Mouse (Mus musculus) intestine, embryonic 16.5 days (tissue): ENCODE data around the gene Rcc1. TPM values are rescaled to one million over a fixed set of nuclear protein-coding genes. Genes with fewer than 3 reads are reported as not detected.

ENCODE experiments used
- ATAC-seq: fragments of 200-750 bp; cut with Nextera tagmentation; 2 replicates; pipeline ENCODE4 v1.8.0; 2017; ENCODE audit warnings: moderate TSS enrichment, moderate library complexity
- H3K27ac ChIP-seq: fragments of 300-500 bp; sonication (generic); 2 replicates; pipeline ENCODE4 v1.5.1; 2014; ENCODE audit warnings: mild to moderate bottlenecking, low read length
- H3K27me3 ChIP-seq: fragments of 300-500 bp; sonication (generic); replicated peaks from 2 replicates; pipeline ENCODE4 v1.6.1; 2014; ENCODE audit warnings: low read length, control low read depth, mixed read lengths; ENCODE audit not compliant: control insufficient read depth, insufficient read depth
- H3K36me3 ChIP-seq: fragments of 300-500 bp; sonication (generic); 2 replicates; pipeline ENCODE4 v1.6.1; 2014; ENCODE audit warnings: low read length, control low read depth; ENCODE audit not compliant: control insufficient read depth, insufficient read depth
- H3K4me1 ChIP-seq: fragments of 300-500 bp; sonication (generic); 2 replicates; pipeline ENCODE4 v1.6.1; 2014; ENCODE audit warnings: low read length, control low read depth, mixed read lengths; ENCODE audit not compliant: control insufficient read depth, insufficient read depth
- H3K4me2 ChIP-seq: fragments of 300-500 bp; sonication (generic); 2 replicates; pipeline ENCODE4 v1.6.1; 2014; ENCODE audit warnings: low read depth, low read length, control low read depth
- H3K4me3 ChIP-seq: fragments of 300-500 bp; sonication (generic); 2 replicates; pipeline ENCODE4 v1.5.1; 2014; ENCODE audit warnings: mild to moderate bottlenecking, low read length
- H3K9ac ChIP-seq: fragments of 300-500 bp; sonication (generic); 2 replicates; pipeline ENCODE4 v1.6.1; 2014; ENCODE audit warnings: low read depth, low read length
- H3K9me3 ChIP-seq: fragments of 300-500 bp; sonication (generic); 2 replicates; pipeline ENCODE4 v1.6.1; 2016; ENCODE audit warnings: low read length, control low read depth; ENCODE audit not compliant: control insufficient read depth
- WGBS: fragments of 180-500 bp; shearing (Covaris S2); extraction: QIAGEN DNeasy Blood & Tissue Kit; methylation state at CpG from one replicate; pipeline ENCODE4 v1.1.7; 2014; 5-methylcytosine and 5-hydroxymethylcytosine counted together
- polyA plus RNA-seq: library from polyadenylated mRNA; unstranded; fragments of >200 nt; fragmentation: Nextera tagmentation; extraction: Ambion mirVana; gene quantifications from 2 replicates; pipeline ENCODE4 v1.2.1, GENCODE M21; 2015

Rcc1 gene
- 82.2 and 90.6 TPM in 2 replicates for polyA plus RNA-seq

DNA sequence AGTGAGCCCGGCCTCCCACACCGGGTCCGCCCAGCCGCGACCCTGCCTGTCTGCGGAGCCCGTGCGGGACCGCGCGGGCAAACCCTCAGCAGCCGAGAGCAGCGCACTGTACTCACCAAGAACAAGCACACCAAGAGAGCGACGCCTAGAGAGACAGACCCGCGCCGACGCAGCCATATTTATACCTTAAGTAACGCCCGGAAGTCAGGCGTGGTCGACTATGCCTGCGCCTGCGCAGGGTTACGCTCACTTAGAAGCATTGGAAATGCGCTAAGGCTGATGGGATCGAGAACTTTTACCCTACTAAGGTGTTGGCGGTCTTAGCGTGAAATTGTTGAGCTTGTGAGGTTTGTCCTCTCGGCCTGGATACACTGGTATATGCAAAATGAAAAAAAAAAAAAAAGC is at the start of gene Rcc1:
Gene Rcc1, minus strand, starts transcription at position 125 of the 405 bp plus-strand sequence.
- H3K27ac ChIP-seq, result peak within 1 kb of the TSS; percentile 84
- no peaks in the 10 kb centered on the region for H3K27me3 ChIP-seq
- no peaks in the 10 kb centered on the region for H3K36me3 ChIP-seq
- H3K9me3 ChIP-seq, result no peaks in the 10 kb centered on the region
- under 1% methylated on average over 31 of the region's 31 CpGs for WGBS
- H3K4me3 ChIP-seq, result peak within 1 kb of the TSS; percentile 69
- peak within 1 kb of the TSS; percentile 77 for H3K9ac ChIP-seq
- peak within 1 kb of the TSS; percentile 66 for H3K4me2 ChIP-seq
- ATAC-seq, result peak; percentile 93
- peaks cover 14% of the 10 kb centered on the region for H3K4me1 ChIP-seq

DNA sequence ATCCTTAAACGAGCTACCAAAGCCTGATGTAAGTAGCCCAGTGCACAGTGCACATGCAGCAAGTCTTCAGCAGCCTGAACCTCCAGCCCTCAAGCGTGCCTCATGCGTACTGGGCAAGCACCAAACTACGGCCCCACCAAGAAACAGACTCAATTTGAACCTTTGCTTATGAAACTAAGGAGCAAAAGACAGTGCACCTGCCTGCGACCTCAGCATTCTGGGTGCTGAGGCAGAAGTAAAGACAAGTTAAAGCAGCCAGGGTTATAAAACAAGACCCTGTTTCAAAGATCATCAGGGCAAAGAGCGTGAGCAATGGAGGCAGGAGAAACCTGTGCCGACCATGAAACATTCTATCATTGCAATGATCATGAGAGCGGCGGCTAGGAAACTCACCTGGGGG is 47.6 kb upstream of the Rcc1 start:
- no peak for ATAC-seq
- Histone ChIP-seq H3K4me2 (no peak overlapping the region), H3K27ac (no peak overlapping the region), H3K4me3 (no peak overlapping the region), H3K36me3 (no peaks in the 10 kb centered on the region), H3K4me1 (peaks cover 6% of the 10 kb centered on the region), H3K9me3 (no peaks in the 10 kb centered on the region), H3K27me3 (no peaks in the 10 kb centered on the region), H3K9ac (no peak overlapping the region)
- 84% methylated on average over 9 of the region's 9 CpGs for WGBS

DNA sequence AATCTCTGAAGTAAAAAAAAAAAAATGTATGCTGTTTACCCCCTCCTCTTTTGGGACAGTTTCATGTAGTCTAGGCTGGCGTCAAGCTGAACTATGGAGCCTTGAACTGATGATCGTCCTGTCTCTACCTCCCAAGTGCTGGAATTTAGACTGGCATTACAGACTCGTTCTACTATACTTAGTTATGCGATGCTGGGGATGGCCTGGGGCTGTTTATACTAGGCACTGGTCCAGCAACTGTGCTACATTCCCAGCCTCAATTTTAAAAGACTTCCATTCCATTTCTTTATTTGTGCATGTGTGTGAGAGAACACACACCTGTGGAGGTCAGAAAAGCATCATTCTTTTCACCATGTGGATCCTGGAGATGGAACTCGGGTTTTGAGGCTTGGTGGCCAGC is 45.5 kb upstream of the Rcc1 start:
- Histone ChIP-seq H3K9ac (no peak overlapping the region), H3K4me2 (no peak overlapping the region), H3K27me3 (no peaks in the 10 kb centered on the region), H3K9me3 (no peaks in the 10 kb centered on the region), H3K4me3 (no peak overlapping the region), H3K36me3 (no peaks in the 10 kb centered on the region), H3K4me1 (peaks cover 6% of the 10 kb centered on the region), H3K27ac (no peak overlapping the region)
- ATAC-seq, result no peak
- WGBS, result 64% methylated on average over 5 of the region's 5 CpGs

DNA sequence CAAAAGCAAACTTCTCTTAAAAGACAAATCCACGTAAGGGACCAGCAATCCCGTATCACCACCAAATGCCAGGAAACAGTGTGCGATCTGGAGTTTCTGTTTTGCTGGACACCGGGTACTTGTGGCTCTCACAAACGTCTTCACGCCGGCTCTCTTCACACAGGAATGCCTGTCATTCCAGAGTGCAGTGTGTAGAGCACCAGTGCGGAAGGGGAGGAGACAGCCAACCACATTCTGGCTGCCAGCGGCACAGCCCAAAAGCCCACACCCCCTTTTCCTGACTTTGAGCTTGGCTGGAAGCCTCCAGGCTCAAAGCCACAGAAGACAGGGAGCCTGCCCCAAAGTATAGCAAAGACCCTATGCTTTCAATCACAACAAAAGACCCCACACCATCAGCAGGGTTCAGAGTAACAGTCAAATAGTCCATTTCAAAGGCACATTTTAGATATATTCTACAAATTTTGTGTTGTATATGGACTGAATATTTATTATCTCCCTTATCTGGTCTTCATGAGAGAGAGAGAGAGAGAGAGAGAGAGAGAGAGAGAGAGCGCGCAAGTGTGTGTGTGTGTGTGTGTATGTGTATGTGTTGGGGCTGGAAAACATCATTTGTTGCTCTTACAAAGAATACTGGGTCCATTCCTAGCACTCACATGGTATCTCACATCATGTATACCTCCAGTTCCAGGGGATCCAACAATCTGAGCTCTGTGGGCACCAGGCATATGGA is 44.8 kb upstream of the Rcc1 start:
- H3K4me2 ChIP-seq, result peak overlapping the region; percentile 52
- H3K27ac ChIP-seq, result peak overlapping the region; percentile 45; the same call in 1 of the 2 replicates
- H3K4me3 ChIP-seq, result peak overlapping the region; percentile 36
- H3K36me3 ChIP-seq, result no peaks in the 10 kb centered on the region
- no peaks in the 10 kb centered on the region for H3K9me3 ChIP-seq
- H3K9ac ChIP-seq, result peak overlapping the region; percentile 47; the same call in 1 of the 2 replicates
- ATAC-seq, result peak; percentile 91
- WGBS, result 26% methylated on average over 11 of the region's 11 CpGs
- no peaks in the 10 kb centered on the region for H3K27me3 ChIP-seq
- peaks cover 6% of the 10 kb centered on the region for H3K4me1 ChIP-seq

DNA sequence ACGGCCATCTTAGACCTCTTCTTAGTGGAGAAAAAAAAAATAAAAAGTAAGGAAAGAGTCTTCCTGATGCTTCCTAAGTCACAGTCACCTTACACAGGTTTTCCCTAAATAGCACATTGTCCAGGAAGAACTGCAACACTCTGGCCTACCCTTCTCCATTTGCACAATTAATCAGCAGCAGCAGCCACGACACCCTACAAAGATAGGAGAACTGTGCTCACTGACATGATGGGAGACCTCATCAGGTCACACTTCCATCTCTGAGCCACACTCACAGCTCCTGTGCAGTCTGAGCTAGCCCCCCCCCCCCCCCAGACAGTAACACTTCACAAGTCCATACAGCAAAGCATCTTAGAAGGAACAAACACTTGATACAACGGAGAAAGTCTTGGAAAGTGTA is 43.7 kb upstream of the Rcc1 start:
- no peaks in the 10 kb centered on the region for H3K27me3 ChIP-seq
- no peak overlapping the region for H3K27ac ChIP-seq
- no peak overlapping the region for H3K4me3 ChIP-seq
- 81% methylated on average over 3 of the region's 3 CpGs for WGBS
- H3K4me1 ChIP-seq, result peaks cover 6% of the 10 kb centered on the region
- H3K4me2 ChIP-seq, result no peak overlapping the region
- H3K36me3 ChIP-seq, result no peaks in the 10 kb centered on the region
- no peak overlapping the region for H3K9ac ChIP-seq
- no peak for ATAC-seq
- H3K9me3 ChIP-seq, result peaks cover 2% of the 10 kb centered on the region; the same call in 1 of the 2 replicates

DNA sequence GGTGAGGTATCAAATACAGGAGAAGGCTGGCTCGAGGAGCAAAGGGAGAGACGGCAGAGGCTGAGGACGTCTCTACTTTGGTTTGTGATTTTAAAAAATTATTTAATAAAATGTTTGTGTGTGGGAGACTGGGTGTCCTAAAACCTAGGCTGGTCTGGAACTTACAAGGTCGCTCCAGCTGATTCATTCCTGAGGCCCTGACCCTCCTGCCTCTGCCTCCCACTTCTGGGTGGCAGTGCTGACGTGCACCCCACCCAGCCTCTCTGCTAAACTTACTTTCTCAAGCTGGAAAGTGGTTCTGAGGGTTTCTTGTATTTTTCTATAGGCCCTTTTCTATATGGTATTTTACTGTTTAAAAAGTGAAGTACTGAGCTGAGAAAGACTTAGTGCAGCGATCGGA is 42.8 kb upstream of the Rcc1 start:
- Histone ChIP-seq H3K4me1 (peaks cover 6% of the 10 kb centered on the region), H3K4me3 (no peak overlapping the region), H3K27ac (no peak overlapping the region), H3K27me3 (no peaks in the 10 kb centered on the region), H3K4me2 (no peak overlapping the region), H3K36me3 (no peaks in the 10 kb centered on the region), H3K9ac (no peak overlapping the region), H3K9me3 (peaks cover 2% of the 10 kb centered on the region; the same call in 1 of the 2 replicates)
- no peak for ATAC-seq
- 91% methylated on average over 7 of the region's 7 CpGs for WGBS

DNA sequence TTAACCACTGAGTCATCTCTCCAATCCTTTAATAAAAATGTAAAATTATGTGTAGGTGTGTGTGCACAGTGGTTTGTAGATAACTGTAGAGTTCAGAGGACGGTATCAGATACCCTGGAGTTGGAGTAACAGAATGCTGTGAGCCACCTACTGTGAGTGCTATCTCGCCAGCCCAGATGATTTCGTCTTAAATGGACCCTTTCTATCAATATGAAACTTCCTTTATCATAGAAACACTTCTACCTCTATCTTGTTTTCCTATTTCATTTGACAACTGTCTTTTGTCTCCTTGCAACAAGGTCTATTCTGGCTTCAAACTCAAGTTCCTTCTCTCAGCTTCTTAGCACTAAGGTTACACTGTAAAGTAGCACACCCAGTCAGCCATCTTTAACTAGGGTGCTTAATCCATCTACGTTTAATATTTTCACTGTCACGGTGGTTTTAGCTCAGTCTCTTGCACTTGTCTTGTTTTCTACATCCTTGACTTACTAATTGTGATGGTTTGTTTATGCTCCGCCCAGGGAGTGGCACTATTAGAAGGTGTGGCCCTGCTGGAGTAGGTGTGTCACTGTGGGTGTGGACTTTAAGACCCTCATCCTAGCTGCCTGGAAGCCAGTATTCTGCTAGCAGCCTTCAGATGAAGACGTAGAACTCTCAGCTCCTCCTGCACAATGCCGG is 37.8 kb upstream of the Rcc1 start:
- Histone ChIP-seq H3K9me3 (peaks cover 2% of the 10 kb centered on the region; the same call in 1 of the 2 replicates), H3K4me3 (no peak overlapping the region), H3K36me3 (no peaks in the 10 kb centered on the region), H3K27me3 (no peaks in the 10 kb centered on the region), H3K4me1 (peaks cover 6% of the 10 kb centered on the region; the same call in 1 of the 2 replicates), H3K27ac (no peak overlapping the region), H3K4me2 (no peak overlapping the region), H3K9ac (no peak overlapping the region)
- WGBS, result 88% methylated on average over 8 of the region's 8 CpGs
- ATAC-seq, result no peak

DNA sequence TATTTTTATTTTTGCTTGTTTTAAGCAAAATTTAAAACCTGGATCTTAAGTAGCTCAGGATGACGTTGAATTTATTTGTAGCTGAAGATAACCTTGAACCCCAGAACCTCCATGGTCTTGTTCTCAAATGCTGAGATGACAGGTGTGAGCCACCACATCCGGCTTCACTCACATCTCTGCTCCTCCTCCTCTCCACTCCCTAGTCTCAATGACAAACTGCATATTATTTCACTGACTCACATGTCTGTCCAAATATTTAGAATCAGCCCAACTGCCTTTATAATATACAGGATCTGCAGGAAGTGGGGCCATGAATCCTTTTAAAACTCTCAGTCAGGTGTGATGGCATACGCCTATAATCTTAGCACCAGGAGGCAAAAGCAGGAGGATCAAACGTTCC is 35.9 kb upstream of the Rcc1 start:
- H3K9ac ChIP-seq, result no peak overlapping the region
- peaks cover 6% of the 10 kb centered on the region; the same call in 1 of the 2 replicates for H3K4me1 ChIP-seq
- H3K4me3 ChIP-seq, result no peak overlapping the region
- WGBS, result 46% methylated on average over 4 of the region's 4 CpGs
- no peaks in the 10 kb centered on the region for H3K27me3 ChIP-seq
- peaks cover 2% of the 10 kb centered on the region; the same call in 1 of the 2 replicates for H3K9me3 ChIP-seq
- no peak overlapping the region for H3K4me2 ChIP-seq
- no peak overlapping the region for H3K27ac ChIP-seq
- ATAC-seq, result no peak
- H3K36me3 ChIP-seq, result peaks cover 4% of the 10 kb centered on the region; the same call in 1 of the 2 replicates

DNA sequence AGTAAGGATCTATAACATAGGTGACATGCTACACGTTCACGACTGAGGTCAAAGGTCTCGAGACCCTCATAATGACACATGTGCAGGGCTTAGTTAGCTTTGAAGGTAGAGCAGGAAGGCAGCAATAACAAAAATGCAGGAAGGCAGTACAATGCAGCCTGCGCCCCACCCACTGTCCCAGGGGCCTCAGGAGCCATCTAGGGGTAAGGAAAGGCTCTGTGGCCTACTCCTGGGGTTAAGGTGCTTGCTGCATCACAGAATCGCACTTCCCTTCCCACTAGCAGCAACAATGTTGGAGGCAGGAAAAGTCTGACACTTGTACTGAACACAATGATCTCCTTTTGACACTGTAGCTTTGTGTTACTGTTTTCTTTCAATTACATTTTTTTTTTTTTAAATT is 34.2 kb upstream of the Rcc1 start:
- H3K27me3 ChIP-seq, result no peaks in the 10 kb centered on the region
- H3K4me1 ChIP-seq, result peaks cover 6% of the 10 kb centered on the region; the same call in 1 of the 2 replicates
- H3K27ac ChIP-seq, result no peak overlapping the region
- H3K4me2 ChIP-seq, result no peak overlapping the region
- no peak overlapping the region for H3K4me3 ChIP-seq
- H3K9me3 ChIP-seq, result peaks cover 2% of the 10 kb centered on the region; the same call in 1 of the 2 replicates
- H3K36me3 ChIP-seq, result peaks cover 4% of the 10 kb centered on the region; the same call in 1 of the 2 replicates
- ATAC-seq, result no peak
- H3K9ac ChIP-seq, result no peak overlapping the region
- 66% methylated on average over 5 of the region's 5 CpGs for WGBS
